Mouse (Mus musculus) CH12.LX (cell line): ENCODE results near the gene Zfp580.

Experiments used
- CTCF ChIP-seq, 2 experiments: IDR thresholded peaks in 1 of 2; conservative IDR thresholded peaks in 1 of 2; 2 replicates each; pipeline ENCODE4 v1.5.1; 2011 to 2012; ENCODE audit warnings: low read depth in 2 of 2, low read length in 2 of 2, improper control_type of control experiment in 1 of 2, inconsistent platforms in 1 of 2, mild to moderate bottlenecking in 1 of 2, moderate library complexity in 1 of 2
- MYC ChIP-seq: IDR thresholded peaks from 2 replicates; pipeline ENCODE4 v1.6.1; 2011; ENCODE audit warnings: low read depth, mild to moderate bottlenecking, improper control_type of control experiment, low read length
- POLR2A ChIP-seq: IDR thresholded peaks from 2 replicates; pipeline ENCODE4 v1.6.1; 2011; ENCODE audit warnings: low read depth, mild to moderate bottlenecking, improper control_type of control experiment, low read length
- ZMIZ1 ChIP-seq: IDR thresholded peaks from 2 replicates; pipeline ENCODE4 v1.6.1; 2012; ENCODE audit warnings: low read depth, mild to moderate bottlenecking, inconsistent platforms, low read length, improper control_type of control experiment

- TF ChIP-seq POLR2A (no peak), ZMIZ1 (no peak), CTCF (conservative IDR thresholded peaks at IDR 0.05 in 1 of 2, IDR thresholded peaks at IDR 0.05 in 1 of 2; ENCODE audit: low read depth in 2 of 2, low read length in 2 of 2) (no peak), MYC (no peak)
Observed at GRCm38 (mm10) chr7:5098769-5099168, 47.4 kb downstream of the Zfp580 start.
